Mouse (Mus musculus): Measurements from ENCODE around the gene Snrnp35. TPM values are rescaled to one million over a fixed set of nuclear protein-coding genes. Genes with fewer than 3 reads are reported as not detected.

Gene Snrnp35
- polyA plus RNA-seq, 1 experiment from 2014 or later: 8.5 TPM

- H3K36me3 ChIP-seq (replicated peaks; ENCODE audit: control insufficient read depth, insufficient read depth): peaks cover 37% of the 10 kb centered on the region
- H3K4me1 ChIP-seq (replicated peaks; ENCODE audit: control insufficient read depth, insufficient read depth, low read length): peaks cover 19% of the 10 kb centered on the region
- no peaks in the 10 kb centered on the region for H3K9me3 ChIP-seq (ENCODE audit: control insufficient read depth, low read length)
- ATAC-seq (ENCODE audit: low FRiP score) (peak; percentile 71), DNase-seq (ENCODE audit: low spot score) (no peak)
- peak overlapping the region; percentile 92 for H3K9ac ChIP-seq
- peak overlapping the region; percentile 91 for H3K4me3 ChIP-seq (replicated peaks; ENCODE audit: low read length)
- no peaks in the 10 kb centered on the region for H3K27me3 ChIP-seq (ENCODE audit: control insufficient read depth, insufficient read depth, low read length)
- WGBS: 0% methylated on average over 37 of the region's 77 CpGs
- H3K4me2 ChIP-seq (replicated peaks): peak overlapping the region; percentile 94
- peak overlapping the region; percentile 84 for H3K27ac ChIP-seq
Observed at GRCm38 (mm10) chr5:124445621-124446293, 37.2 kb upstream of the Snrnp35 start.

GRCm38 (mm10) chr5:124446301-124446881 lies 36.5 kb upstream of the Snrnp35 start:
- Histone ChIP-seq H3K4me2 (replicated peaks) (peak overlapping the region; percentile 94), H3K9me3 (ENCODE audit: control insufficient read depth, low read length) (no peaks in the 10 kb centered on the region), H3K36me3 (replicated peaks; ENCODE audit: control insufficient read depth, insufficient read depth) (peaks cover 43% of the 10 kb centered on the region), H3K4me3 (replicated peaks; ENCODE audit: low read length) (peak overlapping the region; percentile 91), H3K4me1 (replicated peaks; ENCODE audit: control insufficient read depth, insufficient read depth, low read length) (peaks cover 16% of the 10 kb centered on the region), H3K9ac (peak overlapping the region; percentile 92), H3K27me3 (ENCODE audit: control insufficient read depth, insufficient read depth, low read length) (no peaks in the 10 kb centered on the region), H3K27ac (peak overlapping the region; percentile 84; the same call in 1 of the 2 replicates)
- WGBS: 7% methylated on average over 15 of the region's 15 CpGs
- DNase-seq (ENCODE audit: low spot score): no peak
- no peak for ATAC-seq (ENCODE audit: low FRiP score)

DNA sequence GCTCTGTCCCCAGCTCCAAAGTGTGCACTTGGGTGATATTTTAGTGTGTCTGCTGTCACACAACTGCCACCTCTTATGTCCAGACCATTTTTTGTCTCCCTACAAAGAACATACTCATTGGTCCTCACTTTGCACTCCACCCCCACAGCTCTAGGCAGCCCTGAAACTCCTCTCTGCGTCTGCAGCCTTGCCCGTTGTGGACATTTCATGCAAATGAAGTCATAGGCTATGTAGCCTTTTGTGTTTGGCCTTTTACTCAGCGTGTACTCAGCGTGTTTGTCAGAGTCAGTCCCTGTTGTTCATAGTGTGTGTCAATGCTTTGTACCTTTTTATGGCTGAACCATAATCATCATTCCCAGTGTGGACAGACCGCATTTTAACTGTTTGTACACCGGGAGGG lies 33.4 kb upstream of the Snrnp35 start:
- no peak for ATAC-seq (ENCODE audit: low FRiP score)
- H3K4me1 ChIP-seq (replicated peaks; ENCODE audit: control insufficient read depth, insufficient read depth, low read length): peaks cover 15% of the 10 kb centered on the region

DNA sequence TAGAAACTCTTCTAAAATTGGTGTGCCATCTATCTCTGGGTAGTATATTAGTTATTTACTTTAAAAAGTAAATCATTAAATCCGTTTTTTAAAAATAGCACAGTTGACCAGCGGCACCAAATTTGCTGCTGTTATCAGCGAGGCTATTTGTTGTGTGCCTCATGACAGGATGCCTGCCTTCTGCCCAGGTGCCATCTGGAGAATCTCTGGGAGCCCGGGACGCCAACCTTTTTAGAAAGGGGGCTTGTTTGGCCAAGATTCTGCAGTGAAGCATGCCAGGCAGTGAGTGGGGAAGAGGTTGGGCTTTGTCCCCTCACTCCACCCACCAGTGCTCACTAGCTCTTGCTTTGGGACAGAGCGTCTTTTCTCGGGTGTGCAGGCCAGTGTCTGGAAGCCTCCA lies 32.9 kb upstream of the Snrnp35 start:
- no peaks in the 10 kb centered on the region for H3K9me3 ChIP-seq (ENCODE audit: control insufficient read depth, low read length)
- peaks cover 11% of the 10 kb centered on the region for H3K4me1 ChIP-seq (replicated peaks; ENCODE audit: control insufficient read depth, insufficient read depth, low read length)
- no peak overlapping the region for H3K4me2 ChIP-seq (replicated peaks)
- DNase-seq (ENCODE audit: low spot score): no peak
- WGBS: 91% methylated on average over 7 of the region's 7 CpGs
- H3K27me3 ChIP-seq (ENCODE audit: control insufficient read depth, insufficient read depth, low read length): no peaks in the 10 kb centered on the region
- H3K4me3 ChIP-seq (replicated peaks; ENCODE audit: low read length): no peak overlapping the region
- ATAC-seq (ENCODE audit: low FRiP score): no peak
- peaks cover 79% of the 10 kb centered on the region for H3K36me3 ChIP-seq (replicated peaks; ENCODE audit: control insufficient read depth, insufficient read depth)
- H3K27ac ChIP-seq: no peak overlapping the region
- H3K9ac ChIP-seq: no peak overlapping the region

More for the DNA sequence above, 33.4 kb upstream of the Snrnp35 start:
- Histone ChIP-seq H3K9me3 (ENCODE audit: control insufficient read depth, low read length) (no peaks in the 10 kb centered on the region), H3K36me3 (replicated peaks; ENCODE audit: control insufficient read depth, insufficient read depth) (peaks cover 74% of the 10 kb centered on the region), H3K27ac (no peak overlapping the region), H3K4me3 (replicated peaks; ENCODE audit: low read length) (no peak overlapping the region), H3K4me2 (replicated peaks) (no peak overlapping the region), H3K9ac (no peak overlapping the region), H3K27me3 (ENCODE audit: control insufficient read depth, insufficient read depth, low read length) (no peaks in the 10 kb centered on the region)
- 75% methylated on average over 6 of the region's 6 CpGs for WGBS
- DNase-seq (ENCODE audit: low spot score): no peak

DNA sequence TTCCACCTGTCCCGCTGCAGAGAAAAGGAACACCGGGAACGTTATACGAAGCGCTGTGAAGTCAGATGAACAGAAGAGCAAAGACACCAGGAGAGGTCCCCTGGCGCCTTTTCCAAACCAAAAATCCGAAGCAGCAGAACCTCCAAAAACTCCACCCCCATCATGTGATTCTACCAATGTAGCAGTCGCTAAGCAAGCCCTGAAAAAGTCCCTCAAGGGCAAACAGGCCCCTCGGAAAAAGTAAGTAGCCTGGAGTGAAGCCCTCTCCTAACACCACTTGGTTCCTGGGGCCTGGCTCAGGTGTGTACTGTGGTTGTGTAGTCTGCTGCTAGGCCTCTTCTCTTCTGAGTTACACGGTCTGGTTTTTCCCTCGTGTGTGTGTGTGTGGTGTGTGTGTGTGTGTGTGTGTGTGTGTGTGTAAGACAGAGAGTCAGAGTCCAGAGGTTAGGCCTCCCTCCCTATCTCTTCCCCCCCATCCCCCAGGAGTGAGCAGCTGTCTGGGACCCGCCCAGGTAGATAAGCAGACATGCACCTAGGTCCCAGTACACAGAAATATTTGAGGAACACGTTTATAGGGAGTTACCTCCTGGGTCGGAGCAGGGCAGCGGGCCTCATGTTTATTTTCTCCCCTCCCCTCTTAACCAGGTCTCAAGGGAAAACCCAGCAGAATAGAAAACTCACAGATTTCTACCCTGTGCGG lies 32.1 kb upstream of the Snrnp35 start:
- no peak for ATAC-seq (ENCODE audit: low FRiP score)
- no peak overlapping the region for H3K4me3 ChIP-seq (replicated peaks; ENCODE audit: low read length)
- H3K4me1 ChIP-seq (replicated peaks; ENCODE audit: control insufficient read depth, insufficient read depth, low read length): peaks cover 11% of the 10 kb centered on the region
- H3K27me3 ChIP-seq (ENCODE audit: control insufficient read depth, insufficient read depth, low read length): no peaks in the 10 kb centered on the region
- H3K36me3 ChIP-seq (replicated peaks; ENCODE audit: control insufficient read depth, insufficient read depth): peaks cover 86% of the 10 kb centered on the region
- no peak overlapping the region for H3K27ac ChIP-seq
- H3K4me2 ChIP-seq (replicated peaks): no peak overlapping the region
- DNase-seq (ENCODE audit: low spot score): no peak
- H3K9ac ChIP-seq: no peak overlapping the region
- WGBS: 91% methylated on average over 16 of the region's 16 CpGs
- H3K9me3 ChIP-seq (ENCODE audit: control insufficient read depth, low read length): no peaks in the 10 kb centered on the region

DNA sequence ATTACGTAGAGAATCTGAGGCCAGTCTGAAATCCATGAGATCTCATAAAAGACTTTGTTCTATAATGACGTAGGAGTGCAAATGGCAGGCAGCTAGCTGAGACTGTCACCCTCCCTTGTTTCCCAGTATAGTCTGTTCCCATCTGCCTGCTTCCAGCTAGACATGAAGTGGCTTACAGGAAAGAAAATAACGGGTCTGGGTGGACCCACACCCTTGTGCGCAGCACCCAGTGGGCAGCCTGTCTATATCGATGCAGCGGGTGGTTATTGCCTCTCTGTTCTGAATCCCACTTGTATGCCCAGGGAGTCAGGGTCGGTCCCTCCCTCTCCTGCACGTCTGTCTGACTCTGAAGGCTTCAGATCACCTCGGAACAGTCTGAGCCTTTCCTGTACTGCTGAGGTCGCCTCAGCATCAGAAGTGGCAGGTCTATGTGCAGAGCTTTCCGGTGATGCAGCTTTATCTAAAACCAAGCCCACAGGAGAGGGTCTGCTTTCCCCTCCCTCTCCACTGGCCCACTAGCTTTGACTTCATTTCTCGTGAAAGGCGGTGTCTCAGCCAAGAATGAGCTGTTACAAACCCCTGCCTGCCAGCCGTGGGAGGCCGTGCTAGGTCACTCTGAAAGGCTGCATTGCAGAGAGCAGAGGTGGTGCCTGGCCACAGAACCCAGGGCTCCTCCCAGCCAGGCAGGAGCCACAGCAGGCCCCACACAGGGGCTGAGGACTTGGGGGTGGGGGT lies 30.3 kb upstream of the Snrnp35 start:
- no peaks in the 10 kb centered on the region; the same call in 1 of the 2 replicates for H3K4me1 ChIP-seq (replicated peaks; ENCODE audit: control insufficient read depth, insufficient read depth, low read length)
- no peak overlapping the region for H3K9ac ChIP-seq
- DNase-seq (ENCODE audit: low spot score) (no peak), ATAC-seq (ENCODE audit: low FRiP score) (no peak)
- peaks cover 99% of the 10 kb centered on the region for H3K36me3 ChIP-seq (replicated peaks; ENCODE audit: control insufficient read depth, insufficient read depth)
- no peak overlapping the region for H3K4me2 ChIP-seq (replicated peaks)
- no peaks in the 10 kb centered on the region for H3K9me3 ChIP-seq (ENCODE audit: control insufficient read depth, low read length)
- H3K27me3 ChIP-seq (ENCODE audit: control insufficient read depth, insufficient read depth, low read length): no peaks in the 10 kb centered on the region
- peak overlapping the region; percentile 32; the same call in 1 of the 2 replicates for H3K27ac ChIP-seq
- WGBS: 83% methylated on average over 15 of the region's 15 CpGs
- H3K4me3 ChIP-seq (replicated peaks; ENCODE audit: low read length): no peak overlapping the region

- no peaks in the 10 kb centered on the region; the same call in 1 of the 2 replicates for H3K4me1 ChIP-seq (replicated peaks; ENCODE audit: control insufficient read depth, insufficient read depth, low read length)
- 79% methylated on average over 13 of the region's 13 CpGs for WGBS
- no peaks in the 10 kb centered on the region for H3K27me3 ChIP-seq (ENCODE audit: control insufficient read depth, insufficient read depth, low read length)
- H3K36me3 ChIP-seq (replicated peaks; ENCODE audit: control insufficient read depth, insufficient read depth): peaks cover 99% of the 10 kb centered on the region
- no peak overlapping the region for H3K9ac ChIP-seq
- no peaks in the 10 kb centered on the region for H3K9me3 ChIP-seq (ENCODE audit: control insufficient read depth, low read length)
- DNase-seq (ENCODE audit: low spot score): no peak
- no peak overlapping the region for H3K4me2 ChIP-seq (replicated peaks)
- ATAC-seq (ENCODE audit: low FRiP score): no peak
- no peak overlapping the region for H3K4me3 ChIP-seq (replicated peaks; ENCODE audit: low read length)
- H3K27ac ChIP-seq: peak overlapping the region; percentile 32; the same call in 1 of the 2 replicates
Observed at GRCm38 (mm10) chr5:124453339-124454081, 29.4 kb upstream of the Snrnp35 start.

GRCm38 (mm10) chr5:124454082-124454419 lies 28.9 kb upstream of the Snrnp35 start:
- Histone ChIP-seq H3K27ac (no peak overlapping the region), H3K4me1 (replicated peaks; ENCODE audit: control insufficient read depth, insufficient read depth, low read length) (no peaks in the 10 kb centered on the region; the same call in 1 of the 2 replicates), H3K4me3 (replicated peaks; ENCODE audit: low read length) (no peak overlapping the region), H3K36me3 (replicated peaks; ENCODE audit: control insufficient read depth, insufficient read depth) (peaks cover 99% of the 10 kb centered on the region), H3K27me3 (ENCODE audit: control insufficient read depth, insufficient read depth, low read length) (no peaks in the 10 kb centered on the region), H3K9me3 (ENCODE audit: control insufficient read depth, low read length) (no peaks in the 10 kb centered on the region), H3K9ac (no peak overlapping the region), H3K4me2 (replicated peaks) (no peak overlapping the region)
- DNase-seq (ENCODE audit: low spot score) (no peak), ATAC-seq (ENCODE audit: low FRiP score) (no peak)
- WGBS: 89% methylated on average over 1 of the region's 1 CpGs

Data from hindbrain, embryonic 14.5 days (tissue).